Mouse (Mus musculus) adrenal gland, adult (tissue): Measurements from ENCODE around the gene Hist1h2bg.

Source experiments
- DNase-seq, 2 experiments: peaks; one replicate each; pipeline ENCODE4 v3.0.0; 2022 to 2023; ENCODE audit warnings: low spot score in 1 of 2; ENCODE audit not compliant: inconsistent age in 2 of 2

Gene Hist1h2bg

GRCm38 (mm10) chr13:23561883-23562659 lies 9.1 kb upstream of the Hist1h2bg start, which contains the start of gene Hist1h3e:
Gene Hist1h3e (minus strand): TSS chr13:23562369.
- DNase-seq, result peak; percentile 95 to 98

- peak; percentile 49 to 90 for DNase-seq
These were observed 8.3 kb upstream of the Hist1h2bg start for GRCm38 (mm10) chr13:23562699-23563462.

- no peak for DNase-seq
These were observed 6.7 kb upstream of the Hist1h2bg start for GRCm38 (mm10) chr13:23564482-23564881.

GRCm38 (mm10) chr13:23570261-23571021 lies 755 bp upstream of the Hist1h2bg start:
- peak in 1 of 2 experiments; percentile 39 for DNase-seq

- peak in 1 of 2 experiments; percentile 66 for DNase-seq
These were observed 465 bp downstream of the Hist1h2bg start for GRCm38 (mm10) chr13:23571504-23572217.

- no peak for DNase-seq
These were observed 1.2 kb downstream of the Hist1h2bg start for GRCm38 (mm10) chr13:23572218-23573033.

- DNase-seq, result peak in 1 of 2 experiments; percentile 52
These were observed 2.1 kb downstream of the Hist1h2bg start for GRCm38 (mm10) chr13:23573034-23573897.

- peak; percentile 84 to 95 for DNase-seq
These were observed 2.8 kb downstream of the Hist1h2bg start, which contains the start of the genes Hist1h2bf and Hist1h2ad for GRCm38 (mm10) chr13:23573898-23574524. Gene Hist1h2bf (minus strand): TSS chr13:23574196. Gene Hist1h2ad (plus strand): TSS chr13:23574381.

GRCm38 (mm10) chr13:23574546-23575170 lies 3.5 kb downstream of the Hist1h2bg start:
- DNase-seq, result peak in 1 of 2 experiments; percentile 51

- peak in 1 of 2 experiments; percentile 86 for DNase-seq
These were observed 4.2 kb downstream of the Hist1h2bg start, which contains the start of gene Hist1h3d for GRCm38 (mm10) chr13:23575271-23575851. Gene Hist1h3d (plus strand): TSS chr13:23575763.

- peak in 1 of 2 experiments; percentile 67 for DNase-seq
These were observed 4.7 kb downstream of the Hist1h2bg start for GRCm38 (mm10) chr13:23575864-23576313.

- DNase-seq, result no peak
These were observed 5.2 kb downstream of the Hist1h2bg start for GRCm38 (mm10) chr13:23576351-23576881.

GRCm38 (mm10) chr13:23576906-23577639 lies 5.9 kb downstream of the Hist1h2bg start:
- DNase-seq, result no peak

- DNase-seq, result no peak
These were observed 6.6 kb downstream of the Hist1h2bg start for GRCm38 (mm10) chr13:23577835-23578234.

GRCm38 (mm10) chr13:23581408-23582218 lies 10.4 kb downstream of the Hist1h2bg start, which contains the start of gene Hist1h4d:
Gene Hist1h4d (plus strand): TSS chr13:23581598.
- DNase-seq, result peak; percentile 96 to 100
